ENCODE assay signal across 12 mouse cellular contexts in genomic region chr11:57298263-57298662, GRCm38 (mm10).
DNase-seq lines count a peak whose midpoint lies in the region; ATAC-seq lines count a peak whose summit lies in the region.
"Had no signal": no experiment of that assay in that cellular context is flagged by ENCODE, and none has a peak within 500 bp of the region (broad histone marks: within the 10 kb centered on the region; RNA-seq: fewer than 3 reads in every experiment).

No protein-coding gene starts in this region.

- peak overlapping the region; percentile 60 for H3K27ac ChIP-seq in forebrain, embryonic 14.5 days (ENCODE audit: low read depth, low read length)
- H3K27ac ChIP-seq in midbrain, embryonic 10.5 days (replicated peaks) = peak overlapping the region; percentile 74
- H3K27ac ChIP-seq in neural tube, embryonic 15.5 days (replicated peaks) = peak overlapping the region; percentile 42

- peak; percentile 68; the same call in 1 of the 2 replicates for ATAC-seq in forebrain, embryonic 14.5 days
- ATAC-seq in neural tube, embryonic 15.5 days (ENCODE audit: low FRiP score) = peak; percentile 47; the same call in 1 of the 2 replicates
- ATAC-seq in erythroblast, adult 5-6 weeks (replicated peaks; ENCODE audit: low FRiP score, poor library complexity, severe bottlenecking) = no peak

- no peaks in the 10 kb centered on the region for H3K9me3 ChIP-seq in forebrain, embryonic 14.5 days (replicated peaks; ENCODE audit: control insufficient read depth, low read length)
- H3K9me3 ChIP-seq in midbrain, embryonic 10.5 days (replicated peaks) = no peaks in the 10 kb centered on the region
- H3K9me3 ChIP-seq in neural tube, embryonic 15.5 days (replicated peaks) = no peaks in the 10 kb centered on the region

- no peak overlapping the region for H3K9ac ChIP-seq in forebrain, embryonic 14.5 days (ENCODE audit: low read length)
- no peak overlapping the region for H3K9ac ChIP-seq in neural tube, embryonic 15.5 days (replicated peaks)

- no peaks in the 10 kb centered on the region for H3K27me3 ChIP-seq in forebrain, embryonic 14.5 days (replicated peaks; ENCODE audit: control insufficient read depth, insufficient read depth, low read length)
- no peaks in the 10 kb centered on the region for H3K27me3 ChIP-seq in midbrain, embryonic 10.5 days (ENCODE audit: low read depth, poor library complexity, severe bottlenecking)
- no peaks in the 10 kb centered on the region for H3K27me3 ChIP-seq in neural tube, embryonic 15.5 days (replicated peaks)

- no peaks in the 10 kb centered on the region for H3K36me3 ChIP-seq in forebrain, embryonic 14.5 days (ENCODE audit: control insufficient read depth, insufficient read depth, low read length)
- H3K36me3 ChIP-seq in midbrain, embryonic 10.5 days = no peaks in the 10 kb centered on the region
- H3K36me3 ChIP-seq in neural tube, embryonic 15.5 days = no peaks in the 10 kb centered on the region

- WGBS in forebrain, embryonic 14.5 days = 12% methylated on average over 2 of the region's 2 CpGs
- 35% methylated on average over 2 of the region's 2 CpGs for WGBS in midbrain, embryonic 10.5 days
- 6% methylated on average over 2 of the region's 2 CpGs for WGBS in neural tube, embryonic 15.5 days

- no peaks in the 10 kb centered on the region for H3K4me1 ChIP-seq in forebrain, embryonic 14.5 days (ENCODE audit: control insufficient read depth, insufficient read depth, low read length)
- peaks cover 23% of the 10 kb centered on the region for H3K4me1 ChIP-seq in midbrain, embryonic 10.5 days
- H3K4me1 ChIP-seq in neural tube, embryonic 15.5 days = peaks cover 5% of the 10 kb centered on the region

- peak; percentile 5 for DNase-seq in cerebellum, adult 9-10 months
- no peak for DNase-seq in cerebellum, postnatal 25 days
- DNase-seq in forebrain, embryonic 14.5 days (ENCODE audit: low spot score) = peak; percentile 68
- DNase-seq in midbrain, embryonic 10.5 days (ENCODE audit: low spot score) = peak; percentile 72
- DNase-seq in gastrocnemius, postnatal 4 days (ENCODE audit: low spot score in 2 of 2) = no peak
- DNase-seq in urinary bladder, adult 2 months (ENCODE audit: low spot score) = no peak
- DNase-seq: gastrocnemius, postnatal 36 days; layer of hippocampus, postnatal 36 days; lung, postnatal 4 days had no signal

- no peak overlapping the region for H3K4me3 ChIP-seq in forebrain, embryonic 14.5 days (ENCODE audit: low read depth, low read length)
- H3K4me3 ChIP-seq in midbrain, embryonic 10.5 days = 0 out of 2 replicates have a peak overlapping the region, but pooled peaks have one; percentile 4
- no peak overlapping the region for H3K4me3 ChIP-seq in neural tube, embryonic 15.5 days (replicated peaks)

- H3K4me2 ChIP-seq in forebrain, embryonic 14.5 days (ENCODE audit: low read length) = no peak overlapping the region
- no peak overlapping the region for H3K4me2 ChIP-seq in neural tube, embryonic 15.5 days
- H3K4me2 ChIP-seq: liver, embryonic 11.5 days had no signal

Comparison
In these comparisons a context has a peak if more than half of its experiments do, and no peak if none do; other contexts are left out.
1. DNase-seq: peak in cerebellum, adult 9-10 months (single experiment), forebrain, embryonic 14.5 days (single experiment) and midbrain, embryonic 10.5 days (single experiment); none in cerebellum, postnatal 25 days (0 of 2), gastrocnemius, postnatal 4 days (0 of 2) and urinary bladder, adult 2 months (single experiment).
2. Peak in every context shown above with its lines, with median percentiles within 50 percentile points of each other: H3K27ac ChIP-seq.